Mouse (Mus musculus): ENCODE data around the gene Qdpr.

The Qdpr gene

DNA sequence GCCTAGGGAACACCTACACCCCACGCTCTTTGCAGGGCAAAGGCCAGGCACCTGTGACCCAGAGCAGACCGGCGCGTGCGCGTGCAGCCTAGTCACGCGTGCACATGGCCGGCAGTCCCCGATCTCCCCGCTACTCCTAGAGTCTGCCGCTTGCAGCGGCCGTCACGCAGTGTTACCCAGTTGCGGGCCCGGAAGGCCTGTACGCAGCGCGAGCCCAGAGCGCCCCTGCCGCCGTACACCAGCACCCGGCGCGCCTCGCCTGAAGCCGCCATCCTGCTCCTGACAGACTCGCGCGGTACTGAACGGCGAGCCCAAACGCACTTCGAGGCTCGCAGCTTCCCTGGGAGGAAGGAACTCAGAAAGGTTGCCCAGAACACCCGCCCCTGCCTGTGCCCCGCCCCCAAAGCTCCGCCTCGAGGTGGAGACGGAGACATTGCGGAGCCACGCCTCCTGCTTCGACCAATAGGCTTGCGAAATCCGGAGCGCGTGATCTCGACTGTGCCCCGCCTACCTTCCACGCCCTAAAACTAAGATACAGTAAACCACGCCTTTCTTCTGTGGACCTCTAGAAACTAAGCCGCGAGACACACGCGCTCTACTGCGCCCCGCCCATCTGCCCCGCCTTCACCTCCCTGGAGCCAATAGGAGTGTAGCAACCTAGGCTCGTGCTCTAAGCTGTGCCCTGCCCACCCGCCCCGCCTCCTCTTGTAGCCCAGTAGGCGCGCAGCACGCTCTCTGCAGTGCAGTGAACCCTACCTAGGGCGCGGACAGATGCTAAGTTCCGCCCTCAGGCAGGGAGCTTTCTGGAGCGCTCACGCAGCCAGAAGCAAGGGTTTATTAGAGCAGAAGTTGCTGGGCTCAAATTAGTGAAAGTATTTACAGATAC is at the start of gene Qdpr:
TSS of gene Qdpr (minus strand) at position 406 of the 886 bp plus-strand sequence.
- in situ Hi-C loops (cut with MboI; ENCODE audit: low pct_unique_long_range_greater_than_20kb in 1 of 2, low sequenced_read_pairs in 2 of 2, unreplicated experiment in 1 of 2) = loop anchor here (25.0 kb wide), 1 partner anchor 887 kb away; no protein-coding TSS in a partner anchor

DNA sequence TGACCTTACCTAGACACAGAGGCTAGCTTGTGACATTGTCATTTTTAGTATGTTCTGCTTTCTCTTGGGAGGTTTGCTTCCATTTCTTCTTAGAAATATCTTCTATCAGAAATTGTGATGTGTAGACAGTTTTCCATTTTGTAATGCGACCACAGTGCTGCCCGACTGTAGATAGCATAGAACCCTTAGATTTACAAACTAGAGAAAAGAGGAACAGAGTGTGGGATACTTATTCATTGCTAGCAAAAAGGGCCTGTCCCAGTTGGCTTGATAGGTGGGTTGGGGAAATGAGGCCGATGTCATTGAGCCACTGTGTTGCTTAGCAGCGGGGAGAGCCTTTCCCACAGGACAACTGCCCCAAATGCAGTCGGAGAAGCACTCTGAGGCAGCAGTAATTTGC is 47.5 kb upstream of the Qdpr start:
- in situ Hi-C loops (cut with MboI; ENCODE audit: low pct_unique_long_range_greater_than_20kb in 1 of 2, low sequenced_read_pairs in 2 of 2, unreplicated experiment in 1 of 2) = no loop called here

DNA sequence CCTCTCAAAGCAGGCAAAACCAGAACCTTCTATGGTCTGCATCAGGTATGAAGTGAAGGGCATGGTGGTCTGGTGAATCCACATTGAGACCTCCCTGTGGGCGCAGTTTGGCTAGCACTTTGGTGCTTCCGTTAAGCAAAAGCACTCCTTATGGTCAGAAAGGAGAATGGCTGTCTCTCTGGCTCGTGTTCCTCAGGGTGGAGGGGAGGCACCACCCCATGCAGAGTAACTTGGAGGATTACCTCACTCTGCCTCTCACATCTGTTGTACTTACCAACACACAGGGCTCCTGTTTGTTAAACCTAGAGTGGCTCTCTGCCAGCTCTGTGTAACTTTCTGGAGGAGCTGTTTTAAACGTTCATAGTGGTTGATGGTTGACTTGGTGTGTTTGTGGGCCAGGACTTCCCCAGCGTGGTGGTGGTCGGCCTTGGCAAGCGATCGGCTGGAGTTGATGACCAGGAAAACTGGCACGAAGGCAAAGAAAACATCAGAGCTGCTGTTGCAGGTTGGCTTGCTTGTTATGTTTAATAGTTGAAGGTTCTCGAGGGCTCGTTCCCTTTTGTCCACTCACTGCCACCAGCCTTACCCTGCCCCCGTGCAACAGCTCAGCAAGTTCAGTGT is 47.0 kb upstream of the Qdpr start:
- in situ Hi-C loops (cut with MboI; ENCODE audit: low pct_unique_long_range_greater_than_20kb in 1 of 2, low sequenced_read_pairs in 2 of 2, unreplicated experiment in 1 of 2) = no loop called here

DNA sequence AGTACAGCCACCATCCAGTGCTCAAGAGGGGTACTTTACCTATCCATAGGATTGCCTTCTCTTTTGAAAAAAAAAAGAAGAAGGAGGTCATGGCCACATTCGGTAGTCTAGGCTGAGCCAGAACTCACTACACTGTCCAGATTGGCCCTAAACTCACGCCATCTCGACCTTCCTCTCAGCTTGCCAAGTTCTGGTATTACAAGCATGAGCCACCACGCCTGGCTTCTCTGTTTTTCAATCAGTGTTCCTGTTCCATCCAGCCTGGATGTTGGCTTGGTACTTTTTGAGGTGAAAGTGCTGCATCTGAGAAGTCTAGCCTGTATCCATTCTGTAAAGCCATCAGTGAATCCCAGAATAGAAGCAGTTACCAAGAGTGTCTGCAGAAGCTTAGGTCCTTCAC is 46.4 kb upstream of the Qdpr start:
- in situ Hi-C loops (cut with MboI; ENCODE audit: low pct_unique_long_range_greater_than_20kb in 1 of 2, low sequenced_read_pairs in 2 of 2, unreplicated experiment in 1 of 2) = no loop called here

DNA sequence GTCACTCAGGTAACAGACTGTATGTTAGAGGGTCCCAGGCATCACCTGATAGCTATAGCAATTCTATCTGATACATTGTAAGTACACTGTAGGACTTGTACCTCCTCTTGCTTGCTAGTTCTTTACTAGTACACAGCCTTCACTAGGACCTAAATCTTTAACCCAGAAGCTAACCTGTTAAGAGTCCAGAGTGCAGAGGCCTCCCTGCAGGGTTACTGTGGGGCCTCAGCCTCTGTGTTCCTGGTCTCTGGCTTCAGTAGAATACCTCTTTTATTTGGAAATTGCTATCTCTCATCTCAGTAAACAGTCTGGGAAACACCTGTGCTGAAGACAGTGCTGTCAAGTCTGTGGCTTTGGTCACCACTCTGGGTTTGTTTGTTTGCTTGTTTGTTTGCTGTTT is 46.0 kb upstream of the Qdpr start:
- in situ Hi-C loops (cut with MboI; ENCODE audit: low pct_unique_long_range_greater_than_20kb in 1 of 2, low sequenced_read_pairs in 2 of 2, unreplicated experiment in 1 of 2) = no loop called here

DNA sequence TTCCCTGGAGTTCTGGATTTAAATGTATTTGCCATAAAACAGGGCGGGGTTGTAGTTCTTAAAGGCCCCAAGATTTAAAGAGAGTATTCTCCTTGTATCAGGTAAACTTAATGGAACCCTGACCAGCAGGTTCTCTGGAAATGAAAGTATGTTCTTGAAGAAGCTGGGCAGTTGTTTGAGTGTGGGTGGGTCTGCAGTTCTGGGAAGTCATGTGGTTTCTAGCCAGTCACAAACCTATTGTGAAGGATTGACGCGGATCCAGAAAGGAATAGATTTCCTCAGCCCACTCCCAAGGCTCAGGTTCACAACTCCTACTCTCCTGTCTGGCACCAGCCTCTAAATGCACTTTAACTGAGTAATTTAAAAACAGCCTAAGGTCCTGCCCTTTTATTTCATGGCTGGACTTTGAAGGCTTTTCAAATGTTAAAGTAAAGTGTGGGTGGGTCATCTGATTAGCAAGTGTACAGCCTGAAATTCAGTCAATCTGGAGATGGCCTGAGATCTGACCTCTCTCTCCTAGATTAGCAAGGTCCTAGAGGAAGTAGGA is 45.5 kb upstream of the Qdpr start:
- in situ Hi-C loops (cut with MboI; ENCODE audit: low pct_unique_long_range_greater_than_20kb in 1 of 2, low sequenced_read_pairs in 2 of 2, unreplicated experiment in 1 of 2) = no loop called here

DNA sequence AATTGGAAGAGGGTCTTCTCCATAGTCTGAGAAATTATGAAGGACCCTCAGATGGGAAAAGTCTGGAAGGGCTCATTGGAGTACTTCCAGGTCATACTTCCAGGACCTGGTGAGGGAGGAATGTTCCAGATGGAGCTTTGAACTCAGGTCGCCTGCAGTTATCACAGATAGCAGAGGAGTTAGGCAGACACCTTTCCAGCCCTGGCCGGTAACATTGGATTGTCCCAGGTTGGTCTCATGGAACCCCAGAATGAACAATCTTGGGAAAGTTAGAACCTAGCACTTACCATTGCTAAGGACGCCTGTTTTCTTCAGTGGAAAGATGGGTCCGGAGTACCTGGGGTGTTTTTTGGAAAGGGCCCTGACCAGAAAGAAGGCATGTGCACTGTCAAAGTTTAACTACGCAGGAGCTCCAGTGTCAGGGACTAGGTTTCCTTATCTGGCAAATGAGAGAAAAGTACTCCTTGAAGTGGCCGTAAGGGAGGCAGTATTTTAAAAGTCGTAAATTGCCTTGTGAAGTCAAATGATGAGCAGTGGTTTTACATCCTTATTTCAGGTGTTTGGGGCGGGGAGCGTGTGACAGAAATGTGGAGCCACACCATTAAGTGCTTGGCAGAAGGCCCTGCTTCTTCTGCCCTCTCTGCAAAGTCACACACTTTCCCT is 44.2 kb upstream of the Qdpr start:
- in situ Hi-C loops (cut with MboI; ENCODE audit: low pct_unique_long_range_greater_than_20kb in 1 of 2, low sequenced_read_pairs in 2 of 2, unreplicated experiment in 1 of 2) = no loop called here

DNA sequence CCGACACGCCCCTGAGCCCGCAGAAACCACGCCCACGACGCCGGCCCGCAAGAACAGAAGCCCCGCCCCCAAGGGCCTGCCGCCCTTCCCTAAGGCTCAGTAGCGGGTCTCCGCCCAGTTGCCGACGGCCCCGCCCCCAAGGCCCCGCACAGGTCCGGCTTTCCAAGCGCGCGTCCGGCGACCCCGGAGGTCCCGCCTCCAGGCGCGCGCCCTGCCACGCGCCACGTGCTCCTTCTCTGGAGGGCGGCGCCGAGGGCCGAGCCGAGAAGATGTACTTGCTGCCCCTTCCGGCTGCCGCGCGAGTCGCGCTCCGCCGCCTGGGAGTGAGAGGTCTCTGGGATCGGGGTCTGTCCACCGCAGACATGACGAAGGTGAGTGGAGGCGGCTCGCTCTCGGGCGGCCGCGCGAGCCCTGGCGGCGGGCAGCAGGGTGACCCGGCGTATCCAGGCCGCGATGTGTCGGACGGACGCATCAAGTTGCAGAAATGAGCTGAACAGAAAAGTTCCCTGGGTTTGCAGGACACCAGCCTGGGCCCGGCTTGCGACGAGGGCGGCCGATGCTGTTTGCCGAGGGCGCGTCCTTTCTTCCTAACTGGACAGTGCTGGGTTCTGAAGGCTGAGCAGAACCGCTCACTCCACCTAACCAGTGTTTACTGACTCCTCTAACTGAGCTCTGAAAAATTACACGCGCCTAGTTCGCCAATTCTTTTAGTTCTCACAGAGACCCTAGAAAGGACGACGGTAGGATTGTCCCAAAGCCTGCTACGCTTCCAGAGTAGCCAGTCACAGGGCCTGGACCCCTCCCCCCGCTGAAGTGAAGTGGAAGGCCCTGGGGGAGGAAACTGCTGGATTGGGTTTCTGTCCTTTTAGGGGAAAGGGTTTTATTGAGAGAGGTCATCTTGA is 43.4 kb upstream of the Qdpr start, which contains the start of gene Lap3:
TSS of gene Lap3 (plus strand) at position 184 of the 902 bp plus-strand sequence.
- in situ Hi-C loops (cut with MboI; ENCODE audit: low pct_unique_long_range_greater_than_20kb in 1 of 2, low sequenced_read_pairs in 2 of 2, unreplicated experiment in 1 of 2) = no loop called here

DNA sequence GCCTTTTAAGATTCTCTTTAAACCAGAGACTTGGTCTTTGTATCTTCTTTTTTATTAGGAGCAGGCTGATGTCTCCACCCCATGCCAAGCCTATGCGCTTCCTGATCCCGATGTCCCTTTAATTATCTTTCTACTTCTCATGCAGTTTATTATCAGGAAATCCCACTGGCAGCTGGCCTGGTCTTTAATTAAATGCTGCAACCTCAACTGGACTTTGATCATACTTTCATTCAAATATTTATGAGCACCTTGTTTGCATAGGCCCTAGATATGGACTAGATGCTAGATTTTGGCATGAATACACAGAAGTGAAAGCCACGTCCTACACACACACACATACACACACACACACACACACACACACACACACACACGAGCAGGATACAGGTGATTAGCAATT is 41.7 kb upstream of the Qdpr start:
- in situ Hi-C loops (cut with MboI; ENCODE audit: low pct_unique_long_range_greater_than_20kb in 1 of 2, low sequenced_read_pairs in 2 of 2, unreplicated experiment in 1 of 2) = no loop called here

DNA sequence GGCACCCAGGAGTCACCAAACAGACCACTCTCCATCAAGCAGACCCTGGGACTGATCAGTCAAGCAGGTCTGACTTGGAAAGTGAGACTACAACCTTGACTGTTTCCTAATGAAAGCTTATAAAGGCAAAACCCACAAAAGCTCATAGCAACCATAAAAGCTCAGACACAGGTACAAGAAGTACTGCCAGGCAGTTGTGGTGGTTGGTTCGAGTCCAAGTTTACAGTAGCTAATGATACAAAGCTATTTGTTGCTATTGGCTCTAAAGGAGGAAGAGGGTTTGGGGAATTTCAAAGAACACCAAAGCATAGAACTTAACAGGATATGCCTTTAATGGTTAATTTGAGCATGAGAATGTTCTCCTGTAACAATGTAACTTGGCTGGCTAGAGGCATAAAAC is 33.6 kb upstream of the Qdpr start:
- in situ Hi-C loops (cut with MboI; ENCODE audit: low pct_unique_long_range_greater_than_20kb in 1 of 2, low sequenced_read_pairs in 2 of 2, unreplicated experiment in 1 of 2) = no loop called here

DNA sequence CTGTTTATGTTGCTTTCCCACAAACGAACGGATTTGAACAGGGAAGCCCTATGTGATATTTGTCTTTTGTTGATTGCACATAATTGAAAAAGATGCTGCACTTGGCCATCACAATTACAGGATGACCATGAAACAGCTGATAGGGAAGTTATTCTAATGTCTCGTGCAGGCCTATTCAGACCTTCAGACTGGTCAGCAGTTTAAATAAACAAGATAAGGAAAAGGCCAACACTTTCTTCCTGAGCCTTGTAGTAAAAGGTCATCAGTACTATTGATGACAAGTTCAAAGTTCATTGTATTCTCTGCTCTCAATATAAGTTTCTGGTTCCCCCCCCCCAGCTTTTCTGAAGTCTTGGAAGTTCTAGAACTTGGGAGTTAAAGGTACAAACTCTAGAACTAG is 32.6 kb upstream of the Qdpr start:
- in situ Hi-C loops (cut with MboI; ENCODE audit: low pct_unique_long_range_greater_than_20kb in 1 of 2, low sequenced_read_pairs in 2 of 2, unreplicated experiment in 1 of 2) = no loop called here

DNA sequence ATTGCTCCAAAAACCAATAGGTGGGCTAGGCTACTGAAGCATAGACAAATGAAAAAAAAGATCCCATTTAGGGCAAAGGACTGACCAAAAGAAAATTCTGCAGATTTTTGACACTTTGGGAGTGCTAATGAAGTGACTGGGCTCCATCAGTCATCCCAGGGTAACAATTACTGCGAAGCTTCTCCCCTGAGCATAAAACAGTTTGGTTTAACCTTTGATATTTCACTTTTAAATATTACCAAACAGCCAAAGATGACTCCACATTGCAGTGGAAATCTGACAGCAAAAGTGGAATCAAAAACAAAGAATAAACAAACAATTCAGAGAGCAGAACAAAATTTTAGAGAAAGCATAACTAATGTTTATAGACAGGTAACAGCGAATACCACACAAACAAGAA is 31.1 kb upstream of the Qdpr start:
- in situ Hi-C loops (cut with MboI; ENCODE audit: low pct_unique_long_range_greater_than_20kb in 1 of 2, low sequenced_read_pairs in 2 of 2, unreplicated experiment in 1 of 2) = no loop called here

DNA sequence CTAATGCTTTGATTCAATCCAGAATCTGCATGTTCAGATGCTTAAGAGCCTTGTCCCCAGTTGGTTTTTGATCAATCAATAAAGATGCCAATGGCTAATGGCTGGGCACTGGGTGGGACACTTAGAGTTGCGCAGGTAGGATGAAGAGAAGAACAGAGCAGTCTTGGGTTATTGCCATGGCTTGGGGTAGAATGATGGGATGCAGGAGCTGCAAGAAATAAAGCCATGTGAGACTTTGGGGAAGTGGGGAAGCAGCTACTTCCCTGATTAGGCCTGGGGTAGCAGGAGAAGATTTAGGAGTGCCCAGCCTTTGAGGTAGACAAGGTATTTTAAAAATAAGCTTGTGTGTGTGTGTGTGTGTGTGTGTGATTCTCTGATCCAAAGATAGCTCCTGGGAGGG is 30.0 kb upstream of the Qdpr start:
- in situ Hi-C loops (cut with MboI; ENCODE audit: low pct_unique_long_range_greater_than_20kb in 1 of 2, low sequenced_read_pairs in 2 of 2, unreplicated experiment in 1 of 2) = no loop called here

DNA sequence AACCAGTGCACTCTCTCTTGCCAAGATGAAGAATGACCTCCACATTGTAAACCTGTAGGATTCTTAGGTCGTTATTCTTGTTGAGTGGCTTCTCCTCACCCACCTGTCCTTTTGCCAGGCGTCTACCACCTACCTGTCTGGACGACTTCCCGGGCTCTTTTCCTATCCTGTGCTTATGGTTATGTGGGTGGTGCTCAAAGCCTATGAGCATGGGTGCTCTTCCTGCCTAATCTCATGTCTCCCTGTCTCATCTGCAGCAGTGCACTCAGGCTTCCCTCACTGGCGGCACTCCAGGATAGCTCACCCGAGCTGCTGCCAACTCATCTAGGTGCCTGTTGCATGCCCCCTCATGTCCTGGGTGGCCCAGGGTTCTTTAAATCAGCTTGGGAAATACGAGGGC is 27.6 kb upstream of the Qdpr start:
- in situ Hi-C loops (cut with MboI; ENCODE audit: low pct_unique_long_range_greater_than_20kb in 1 of 2, low sequenced_read_pairs in 2 of 2, unreplicated experiment in 1 of 2) = no loop called here

DNA sequence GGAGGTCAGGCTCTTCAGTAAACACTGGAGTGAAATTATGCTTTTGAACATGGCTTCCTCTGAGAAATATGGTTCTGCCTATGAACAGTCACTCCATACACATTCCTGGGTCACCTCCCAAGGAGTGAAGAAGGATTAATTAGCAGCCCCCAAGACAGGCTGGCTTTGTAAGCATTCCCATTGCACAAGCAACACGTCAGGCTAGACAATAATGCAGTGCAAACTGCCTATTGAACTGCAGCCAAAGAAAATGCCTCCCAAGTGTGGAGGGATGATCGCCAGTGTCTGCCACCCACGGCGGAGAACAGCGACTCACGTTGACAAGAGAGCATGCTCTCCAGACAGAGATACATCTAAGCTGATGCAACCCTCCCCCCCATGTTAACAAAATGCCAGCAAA is 26.3 kb upstream of the Qdpr start:
- in situ Hi-C loops (cut with MboI; ENCODE audit: low pct_unique_long_range_greater_than_20kb in 1 of 2, low sequenced_read_pairs in 2 of 2, unreplicated experiment in 1 of 2) = no loop called here

DNA sequence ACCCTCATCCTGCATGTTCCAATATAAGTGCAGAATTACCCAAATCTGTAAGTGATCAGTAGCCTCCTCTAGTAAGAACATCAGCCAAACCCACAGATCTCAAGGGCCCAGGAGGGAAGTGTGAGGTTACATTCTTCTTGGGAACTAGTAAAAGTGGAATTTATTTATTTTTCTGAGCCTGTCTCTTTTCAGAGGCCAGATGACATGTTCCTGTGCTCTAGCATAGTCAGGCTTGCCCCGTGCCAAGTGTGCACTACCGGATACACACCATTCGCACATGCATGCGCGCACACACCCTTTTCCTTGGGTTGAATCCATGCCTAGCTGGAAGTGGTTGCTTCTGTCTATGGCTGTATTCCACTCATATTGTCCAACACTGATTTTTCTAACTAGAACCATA is 25.7 kb upstream of the Qdpr start:
- in situ Hi-C loops (cut with MboI; ENCODE audit: low pct_unique_long_range_greater_than_20kb in 1 of 2, low sequenced_read_pairs in 2 of 2, unreplicated experiment in 1 of 2) = no loop called here

DNA sequence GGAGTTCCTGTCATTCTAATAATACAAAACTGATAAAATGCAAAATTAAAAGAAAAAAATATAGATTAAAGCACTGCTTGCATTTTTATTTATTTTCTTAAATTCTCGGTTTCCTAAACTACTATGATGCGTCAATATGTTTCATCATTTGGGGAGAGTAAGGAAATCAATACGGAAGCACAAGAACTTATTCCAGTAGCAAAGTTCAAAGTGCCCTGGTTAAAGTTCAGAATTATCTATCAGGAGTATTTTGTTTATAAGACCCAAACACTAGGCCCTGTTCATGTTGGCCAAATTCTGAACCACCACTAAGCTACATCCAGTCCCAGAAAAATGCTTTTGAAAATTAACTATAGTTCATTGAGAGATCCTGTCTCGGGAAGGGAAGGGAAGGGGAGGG is 24.7 kb upstream of the Qdpr start:
- in situ Hi-C loops (cut with MboI; ENCODE audit: low pct_unique_long_range_greater_than_20kb in 1 of 2, low sequenced_read_pairs in 2 of 2, unreplicated experiment in 1 of 2) = loop anchor here (5.0 to 25.0 kb wide), 2 partner anchors 63 to 863 kb away; no protein-coding TSS in a partner anchor

DNA sequence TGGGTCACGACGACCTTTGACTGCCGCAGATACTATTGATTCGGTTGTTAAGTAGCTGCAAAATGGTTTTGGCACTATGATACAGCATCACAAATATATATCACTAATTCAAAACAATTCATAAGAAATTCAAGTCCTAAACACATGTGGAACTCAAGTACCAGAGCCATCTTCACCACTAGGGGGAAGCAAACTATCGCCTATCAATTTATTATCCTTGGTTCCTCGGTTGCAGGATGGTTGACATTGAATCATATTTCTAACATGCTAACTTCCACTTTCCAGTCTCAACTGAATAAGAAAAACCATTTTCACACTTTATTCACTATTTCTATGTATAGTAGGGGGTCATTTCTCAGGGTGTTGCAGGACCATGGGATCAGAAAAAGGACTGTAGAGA is 24.2 kb upstream of the Qdpr start:
- in situ Hi-C loops (cut with MboI; ENCODE audit: low pct_unique_long_range_greater_than_20kb in 1 of 2, low sequenced_read_pairs in 2 of 2, unreplicated experiment in 1 of 2) = loop anchor here (5.0 to 25.0 kb wide), 2 partner anchors 63 to 863 kb away; no protein-coding TSS in a partner anchor
